Mouse (Mus musculus) adrenal gland, postnatal 10 days (tissue): ENCODE data around the gene March9. TPM values are rescaled to one million over a fixed set of nuclear protein-coding genes. Genes with fewer than 3 reads are reported as not detected.
A peak's percentile ranks its signal among the peaks of the same experiment; 100 is the strongest.

Experiments
- DNase-seq: peaks from one replicate; pipeline ENCODE4 v3.0.0; 2021; ENCODE audit warnings: mixed read lengths
- long read RNA-seq, 2 experiments: library from polyadenylated mRNA; stranded (forward); transcript quantifications; one replicate each; pipeline ENCODE4 v2.0.0; 2021
- total RNA-seq, 2 experiments: library from RNA; stranded (reverse); gene quantifications; 2 replicates each; pipeline ENCODE4 v1.2.3; 2021

The March9 gene
- total RNA-seq: 1 to 10 TPM; 6.5 to 6.9 TPM
- long read RNA-seq, experiment 1, partial matches to known transcripts: 0 of 3 reads
- long read RNA-seq, experiment 1, other reads (novel, unspliced or antisense): 2 of 3 reads
- long read RNA-seq, experiment 2, partial matches to known transcripts: 1 of 7 reads
- long read RNA-seq, experiment 2, other reads (novel, unspliced or antisense): 2 of 7 reads

GRCm38 (mm10) chr10:127059968-127060916 is at the start of gene March9:
Gene March9, minus strand, starts transcription at chr10:127060184.
- DNase-seq: peak; percentile 74

GRCm38 (mm10) chr10:127108262-127108583 is 48.2 kb upstream of the March9 start:
- no peak for DNase-seq

GRCm38 (mm10) chr10:127107563-127108261 is 47.7 kb upstream of the March9 start:
- DNase-seq: no peak

GRCm38 (mm10) chr10:127103631-127104030 is 43.6 kb upstream of the March9 start:
- no peak for DNase-seq

GRCm38 (mm10) chr10:127101151-127101550 is 41.2 kb upstream of the March9 start:
- no peak for DNase-seq

GRCm38 (mm10) chr10:127100414-127100813 is 40.4 kb upstream of the March9 start:
- no peak for DNase-seq

- DNase-seq: no peak
Observed at GRCm38 (mm10) chr10:127099868-127100267, 39.9 kb upstream of the March9 start.

- DNase-seq: no peak
Observed at GRCm38 (mm10) chr10:127099191-127099590, 39.2 kb upstream of the March9 start.

- DNase-seq: no peak
Observed at GRCm38 (mm10) chr10:127098514-127098913, 38.5 kb upstream of the March9 start.

- no peak for DNase-seq
Observed at GRCm38 (mm10) chr10:127094382-127094802, 34.4 kb upstream of the March9 start.

- DNase-seq: no peak
Observed at GRCm38 (mm10) chr10:127092742-127093141, 32.8 kb upstream of the March9 start.

GRCm38 (mm10) chr10:127091507-127092396 is 31.8 kb upstream of the March9 start:
- DNase-seq: peak; percentile 74

- DNase-seq: peak; percentile 77
Observed at GRCm38 (mm10) chr10:127090560-127091411, 30.8 kb upstream of the March9 start.

GRCm38 (mm10) chr10:127085633-127086032 is 25.6 kb upstream of the March9 start:
- no peak for DNase-seq

GRCm38 (mm10) chr10:127085052-127085451 is 25.1 kb upstream of the March9 start:
- no peak for DNase-seq

- no peak for DNase-seq
Observed at GRCm38 (mm10) chr10:127083915-127084306, 23.9 kb upstream of the March9 start.

GRCm38 (mm10) chr10:127083292-127083914 is 23.4 kb upstream of the March9 start:
- DNase-seq: no peak

- no peak for DNase-seq
Observed at GRCm38 (mm10) chr10:127081996-127082620, 22.1 kb upstream of the March9 start.

- DNase-seq: no peak
Observed at GRCm38 (mm10) chr10:127080901-127081780, 21.2 kb upstream of the March9 start.
